Mouse (Mus musculus): ENCODE measurements at regions not wholly inside any gene's neighbourhood (a gene's known extent, or its start where the extent isn't known, plus 50 kb on each side); places are given as distances from the start of the nearest gene placed in this dataset.
A peak's percentile ranks its signal among the peaks of the same experiment; 100 is the strongest.

- no peak overlapping the region for H3K9ac ChIP-seq (ENCODE audit: low read depth, low read length)
- no peak for ATAC-seq
- WGBS, result 81% methylated on average over 2 of the region's 2 CpGs
- no peaks in the 10 kb centered on the region for H3K4me1 ChIP-seq (ENCODE audit: control insufficient read depth, insufficient read depth, low read depth, low read length)
- H3K4me2 ChIP-seq (ENCODE audit: low read length), result no peak overlapping the region
- H3K27ac ChIP-seq (ENCODE audit: low read depth, low read length), result no peak overlapping the region
- no peaks in the 10 kb centered on the region for H3K36me3 ChIP-seq (ENCODE audit: control insufficient read depth, insufficient read depth, low read length)
- no peaks in the 10 kb centered on the region for H3K27me3 ChIP-seq (replicated peaks; ENCODE audit: control insufficient read depth, insufficient read depth, low read length)
- H3K4me3 ChIP-seq (ENCODE audit: low read length), result no peak overlapping the region
- H3K9me3 ChIP-seq (ENCODE audit: control insufficient read depth, low read length), result no peaks in the 10 kb centered on the region
These were observed 579.3 kb upstream of the 1700015G11Rik start for GRCm38 (mm10) chr7:52594806-52595205.

- Histone ChIP-seq H3K27me3 (replicated peaks; ENCODE audit: control insufficient read depth, insufficient read depth, low read length) (no peaks in the 10 kb centered on the region), H3K4me3 (ENCODE audit: low read length) (no peak overlapping the region), H3K4me1 (ENCODE audit: control insufficient read depth, insufficient read depth, low read depth, low read length) (no peaks in the 10 kb centered on the region), H3K27ac (ENCODE audit: low read depth, low read length) (no peak overlapping the region), H3K9me3 (ENCODE audit: control insufficient read depth, low read length) (no peaks in the 10 kb centered on the region), H3K36me3 (ENCODE audit: control insufficient read depth, insufficient read depth, low read length) (no peaks in the 10 kb centered on the region), H3K4me2 (ENCODE audit: low read length) (no peak overlapping the region), H3K9ac (ENCODE audit: low read depth, low read length) (no peak overlapping the region)
- 61% methylated on average over 2 of the region's 2 CpGs for WGBS
- peak; percentile 79 for ATAC-seq
These were observed 567.6 kb upstream of the 1700015G11Rik start for GRCm38 (mm10) chr7:52583135-52583534.

Measured in hindbrain, embryonic 16.5 days (tissue).